Mouse (Mus musculus): ENCODE measurements around the gene Tex44. TPM values are rescaled to one million over a fixed set of nuclear protein-coding genes. Genes with fewer than 3 reads are reported as not detected.
"Not testable (repeated sequence)": the region's sequence is repeated elsewhere in the genome, so short reads cannot be mapped to it uniquely, and the experiment has no call there.

Gene Tex44
- polyA plus RNA-seq, 3 experiments from 2014 or later, result not detected

GRCm38 (mm10) chr1:86448272-86448671 lies 22.1 kb downstream of the Tex44 start:
- no peak for ATAC-seq

- ATAC-seq, result no peak
Observed at GRCm38 (mm10) chr1:86449966-86450365, 23.8 kb downstream of the Tex44 start.

- no peak for ATAC-seq
Observed at GRCm38 (mm10) chr1:86452713-86453112, 26.6 kb downstream of the Tex44 start.

GRCm38 (mm10) chr1:86456892-86457581 lies 30.9 kb downstream of the Tex44 start:
- ATAC-seq, result no peak

- no peak for ATAC-seq
Observed at GRCm38 (mm10) chr1:86459371-86459770, 33.2 kb downstream of the Tex44 start.

GRCm38 (mm10) chr1:86464223-86464874 lies 38.2 kb downstream of the Tex44 start:
- ATAC-seq, result no peak

GRCm38 (mm10) chr1:86464875-86465224 lies 38.7 kb downstream of the Tex44 start:
- no peak for ATAC-seq

GRCm38 (mm10) chr1:86467416-86467815 lies 41.3 kb downstream of the Tex44 start:
- no peak for ATAC-seq

- ATAC-seq, result no peak
Observed at GRCm38 (mm10) chr1:86469876-86470275, 43.7 kb downstream of the Tex44 start.

- ATAC-seq, result no peak
Observed at GRCm38 (mm10) chr1:86470519-86471181, 44.5 kb downstream of the Tex44 start.

GRCm38 (mm10) chr1:86471504-86471961 lies 45.4 kb downstream of the Tex44 start:
- ATAC-seq, result not testable (repeated sequence)

GRCm38 (mm10) chr1:86472197-86472952 lies 46.2 kb downstream of the Tex44 start:
- ATAC-seq, result no peak

GRCm38 (mm10) chr1:86473109-86473760 lies 47.1 kb downstream of the Tex44 start:
- ATAC-seq, result no peak

Other genes with a start within 250 kb of the Tex44 start
- gene B3gnt7, start 123.5 kb upstream of the Tex44 start, polyA plus RNA-seq (2017; shearing (Covaris generic)), result not detected
- 100 to 1,000 TPM; 345 to 360 (median 358) TPM for gene Ncl, start 66.9 kb upstream of the Tex44 start, polyA plus RNA-seq (2017; shearing (Covaris generic))
- 1 to 10 TPM in 2 of 3 experiments, under 1 TPM in 1; 0.77 to 2.1 (median 1.5) TPM for gene Nmur1, start 101 bp upstream of the Tex44 start, polyA plus RNA-seq (2017; shearing (Covaris generic))
- gene Ptma, start 100.4 kb downstream of the Tex44 start, polyA plus RNA-seq (2017; shearing (Covaris generic)), result 1,000 to 10,000 TPM; 2,583 to 3,807 (median 2,925) TPM
- gene Pde6d, start 156.3 kb downstream of the Tex44 start, polyA plus RNA-seq (2017; shearing (Covaris generic)), result 10 to 100 TPM; 17.7 to 21.6 (median 18.1) TPM
- 10 to 100 TPM; 14.5 to 17.0 (median 15.8) TPM for gene Cops7b, start 156.6 kb downstream of the Tex44 start, polyA plus RNA-seq (2017; shearing (Covaris generic))
- not detected for gene Nppc, start 244.2 kb downstream of the Tex44 start, polyA plus RNA-seq (2017; shearing (Covaris generic))

All from inflammation-experienced regulatory T-cells, adult 6 months (primary cell).